Mouse (Mus musculus): Measurements from ENCODE around the gene Smim27.
A peak's percentile ranks its signal among the peaks of the same experiment; 100 is the strongest.

The Smim27 gene

DNA sequence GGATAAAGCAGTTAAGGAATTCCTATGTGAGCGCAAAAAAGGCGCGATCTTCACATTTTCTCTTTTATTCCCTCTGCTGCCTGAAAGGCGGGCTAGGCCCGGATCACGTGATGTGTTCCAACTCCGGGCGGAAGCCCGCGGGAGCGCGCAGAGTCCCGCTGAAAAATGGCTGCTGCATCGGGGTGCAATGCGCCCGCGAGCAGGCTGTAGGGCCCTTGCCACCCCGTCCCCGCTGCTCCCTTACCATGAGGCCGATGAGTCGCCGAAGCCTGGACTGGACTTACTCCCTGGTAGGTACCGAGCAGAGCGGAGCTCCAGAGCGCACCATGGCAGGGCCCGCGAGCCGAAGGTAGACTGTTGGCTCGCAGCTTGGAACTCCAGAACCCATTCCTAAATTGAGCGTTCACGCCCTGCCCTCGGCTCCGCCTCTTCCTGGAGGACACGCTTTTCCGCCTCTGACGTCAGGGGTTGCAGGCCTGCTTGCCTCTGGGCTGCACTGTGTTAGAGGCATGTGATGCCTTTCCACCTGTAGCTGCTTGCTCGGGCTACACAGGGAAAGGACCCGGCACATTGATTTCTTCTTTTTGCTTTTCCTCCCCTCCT is at the start of gene Smim27, which contains the start of gene Topors:
TSS of gene Smim27 (plus strand) at position 150 of the 603 bp plus-strand sequence.
TSS of gene Topors (minus strand) at position 421 of the 603 bp plus-strand sequence.
- ATAC-seq (ENCODE audit: insufficient number of reproducible peaks, low FRiP score, low TSS enrichment): peak; percentile 95

DNA sequence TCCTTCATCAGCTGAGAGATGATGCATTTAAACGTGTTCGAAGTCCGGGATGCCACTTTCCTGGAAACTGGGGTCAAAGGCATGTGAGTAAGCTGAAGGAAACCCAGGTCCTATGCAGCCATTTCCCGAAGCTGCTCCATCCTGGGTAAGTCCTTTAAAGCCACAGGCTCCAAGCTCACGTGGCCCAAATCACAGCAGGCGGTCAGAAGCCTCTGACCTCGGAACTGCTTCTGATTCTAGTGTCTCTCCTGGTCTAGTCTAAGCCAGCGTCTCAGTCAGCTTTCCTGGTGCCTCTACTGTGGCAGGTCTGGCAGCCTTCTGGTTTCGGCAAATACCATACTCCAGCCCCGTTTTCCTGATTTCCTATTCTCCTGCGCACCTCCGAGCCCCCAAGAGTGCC is 48.9 kb upstream of the Smim27 start:
- ATAC-seq (ENCODE audit: insufficient number of reproducible peaks, low FRiP score, low TSS enrichment): no peak

DNA sequence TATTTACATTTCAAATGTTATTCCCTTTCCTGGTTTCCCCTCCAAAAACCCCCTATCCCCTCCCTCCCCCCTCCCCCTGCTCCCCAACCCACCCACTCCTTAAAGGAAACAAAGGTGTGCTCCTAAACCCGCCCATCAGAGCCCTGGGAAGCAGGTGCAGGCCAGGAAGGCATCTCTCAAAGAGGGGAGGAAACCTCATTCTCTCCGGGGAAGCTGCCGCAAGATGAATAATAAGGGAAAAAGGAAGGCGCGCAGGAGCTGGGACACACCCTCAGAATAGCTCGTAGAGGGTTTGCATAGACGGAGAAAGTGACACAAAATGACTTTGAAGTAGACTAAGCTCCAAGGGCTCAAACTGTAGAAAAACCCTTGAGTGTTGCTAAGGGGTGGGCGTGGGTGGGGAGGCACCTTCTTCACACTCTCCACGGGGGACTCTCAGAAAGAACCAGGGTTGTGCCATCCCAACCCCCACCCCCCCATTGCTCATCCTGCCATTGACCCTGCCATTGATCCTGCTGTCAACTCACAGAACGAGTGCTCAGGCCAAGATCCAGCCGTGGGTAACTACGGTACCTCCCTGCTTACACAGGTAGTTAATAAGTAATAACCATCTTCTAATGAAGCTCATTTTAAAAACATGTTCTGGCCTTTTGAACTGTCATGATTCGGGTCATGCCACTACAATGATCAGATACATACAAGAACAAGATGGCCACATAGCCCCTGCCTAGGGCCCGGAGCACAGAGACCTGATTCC is 48.2 kb upstream of the Smim27 start:
- ATAC-seq (ENCODE audit: insufficient number of reproducible peaks, low FRiP score, low TSS enrichment): no peak

DNA sequence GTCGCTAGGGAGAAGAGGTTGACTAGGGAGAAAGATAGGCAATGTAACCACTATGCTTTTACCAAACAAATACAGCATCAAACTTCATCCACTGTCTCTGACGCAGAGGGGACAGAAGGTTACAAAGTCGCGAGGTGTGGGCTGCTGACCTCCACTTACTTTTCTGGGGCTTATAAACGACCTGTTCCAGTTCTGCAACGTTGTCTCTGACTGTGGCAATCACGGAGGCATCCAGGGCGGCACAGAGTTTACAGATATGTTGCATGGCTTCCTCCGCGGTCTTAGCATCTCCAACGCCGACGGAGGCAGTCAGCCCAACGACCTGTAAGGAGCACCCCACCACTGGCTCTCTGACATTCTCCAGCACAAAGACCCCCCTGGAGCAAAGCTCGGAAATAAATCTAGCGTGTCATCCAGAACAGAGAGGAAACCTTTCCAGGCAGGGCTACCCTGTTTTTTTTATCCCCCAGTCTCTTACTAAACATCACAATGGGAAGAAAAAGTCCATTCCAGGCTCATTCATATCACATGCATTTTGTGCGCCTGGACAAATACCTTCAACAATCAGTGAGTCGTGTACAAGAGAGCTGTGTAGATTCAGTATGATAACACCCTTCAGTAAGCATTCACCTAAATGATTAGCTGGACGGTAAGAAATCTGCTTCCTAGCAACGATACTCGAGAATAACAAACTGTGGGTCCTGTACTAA is 47.3 kb upstream of the Smim27 start:
- no peak for ATAC-seq (ENCODE audit: insufficient number of reproducible peaks, low FRiP score, low TSS enrichment)

DNA sequence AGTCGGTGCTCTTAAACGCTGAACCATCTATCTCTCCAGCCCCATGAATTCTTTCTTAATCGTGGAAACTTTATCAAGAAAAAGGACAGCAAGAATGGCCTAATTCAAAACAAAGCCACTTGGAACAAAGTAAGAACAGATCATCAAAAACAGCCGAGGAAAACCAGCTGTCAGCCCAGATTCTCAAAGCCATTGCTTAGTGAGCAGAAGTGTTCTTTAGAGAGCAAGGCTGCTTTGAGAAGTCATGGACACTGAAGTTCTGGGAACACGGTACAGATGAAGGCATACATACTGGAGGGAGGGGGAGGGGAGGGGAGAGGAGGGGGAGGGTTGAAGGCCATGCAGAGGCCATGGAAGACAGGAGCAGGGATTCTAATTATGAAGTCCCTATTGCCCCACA is 43.3 kb upstream of the Smim27 start:
- ATAC-seq (ENCODE audit: insufficient number of reproducible peaks, low FRiP score, low TSS enrichment): no peak

DNA sequence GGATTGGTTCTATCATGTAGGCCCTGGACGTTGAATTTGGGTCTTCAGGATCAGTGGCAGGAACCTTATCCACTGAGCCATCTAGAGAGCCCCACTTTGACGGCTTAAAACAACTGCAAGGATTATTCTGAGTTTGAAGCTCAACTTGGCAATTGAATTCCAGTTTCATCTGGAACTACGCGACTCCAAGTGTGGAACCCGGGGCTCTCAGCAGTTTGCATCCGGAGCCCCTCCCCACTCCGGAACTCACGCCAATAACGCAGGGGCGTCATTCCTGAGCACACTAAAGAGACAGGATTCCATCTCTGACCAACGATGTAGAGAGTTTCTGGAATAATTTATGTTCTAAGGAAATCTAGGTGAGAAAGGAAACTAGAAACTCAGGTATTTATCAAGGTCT is 42.2 kb upstream of the Smim27 start:
- no peak for ATAC-seq (ENCODE audit: insufficient number of reproducible peaks, low FRiP score, low TSS enrichment)

DNA sequence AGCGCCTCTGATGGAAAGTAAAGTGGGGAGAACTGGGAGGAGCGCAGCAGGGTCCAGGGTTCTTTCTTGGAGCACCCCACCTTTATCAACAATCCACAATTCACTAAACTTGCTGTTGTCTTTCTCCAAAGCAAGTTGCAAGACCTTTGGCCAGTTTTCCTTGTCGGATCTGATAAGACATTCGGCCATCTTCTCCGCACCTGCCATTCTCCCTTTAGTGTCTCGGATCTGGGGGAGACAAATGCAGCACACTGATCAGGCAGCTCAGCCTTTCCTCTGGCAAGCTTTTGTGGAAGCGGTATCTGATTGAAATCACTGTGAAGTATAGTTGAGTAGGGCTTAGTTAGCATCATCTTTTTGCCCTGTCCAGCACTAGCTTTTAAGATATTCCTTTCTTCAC is 41.5 kb upstream of the Smim27 start:
- ATAC-seq (ENCODE audit: insufficient number of reproducible peaks, low FRiP score, low TSS enrichment): no peak

DNA sequence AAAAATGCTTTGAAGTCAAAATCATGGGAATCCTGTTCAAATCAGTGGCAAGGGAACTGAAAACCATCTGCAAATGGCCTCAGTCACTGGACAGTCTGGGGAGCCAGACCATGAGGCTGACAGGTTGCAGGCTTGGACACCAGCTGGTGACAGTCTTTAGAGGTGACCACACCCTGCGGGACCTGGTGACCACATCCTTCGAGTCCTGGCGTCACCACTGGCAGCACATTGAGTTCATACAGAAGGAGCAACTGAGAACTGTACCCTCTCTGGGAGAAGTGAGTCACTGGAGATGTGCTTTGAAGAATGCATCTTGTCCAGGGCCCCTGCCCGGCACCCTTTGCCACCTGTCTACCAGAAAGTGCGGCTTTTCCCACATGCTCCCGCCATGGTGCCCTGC is 39.7 kb upstream of the Smim27 start:
- ATAC-seq (ENCODE audit: insufficient number of reproducible peaks, low FRiP score, low TSS enrichment): no peak

DNA sequence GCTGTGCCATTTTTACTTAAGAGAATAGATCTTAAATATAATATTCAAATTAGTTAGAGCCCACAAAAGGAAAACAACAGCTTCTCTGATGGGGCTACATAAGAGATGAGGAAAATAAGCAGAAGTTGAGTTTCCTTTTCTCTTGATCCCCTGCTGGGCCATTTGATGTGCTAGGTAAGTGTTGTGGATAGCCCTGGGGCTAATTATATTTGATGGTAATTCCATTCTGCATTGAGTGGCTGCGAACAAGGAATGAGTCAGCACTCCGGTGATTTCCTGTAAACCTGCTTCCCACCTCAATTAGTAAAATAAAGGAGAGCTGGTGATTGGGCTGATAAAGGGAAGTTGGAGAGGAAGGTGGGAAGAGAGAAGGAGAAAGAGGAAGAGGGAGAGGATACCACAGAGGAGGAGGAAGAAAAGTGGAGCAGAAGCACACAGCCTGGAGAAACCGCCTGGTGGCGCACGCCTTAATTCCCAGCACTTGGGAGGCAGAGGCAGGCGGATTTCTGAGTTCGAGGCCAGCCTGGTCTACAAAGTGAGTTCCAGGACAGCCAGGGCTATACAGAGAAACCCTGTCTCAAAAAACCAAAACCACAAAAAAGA is 36.2 kb upstream of the Smim27 start:
- ATAC-seq (ENCODE audit: insufficient number of reproducible peaks, low FRiP score, low TSS enrichment): no peak

DNA sequence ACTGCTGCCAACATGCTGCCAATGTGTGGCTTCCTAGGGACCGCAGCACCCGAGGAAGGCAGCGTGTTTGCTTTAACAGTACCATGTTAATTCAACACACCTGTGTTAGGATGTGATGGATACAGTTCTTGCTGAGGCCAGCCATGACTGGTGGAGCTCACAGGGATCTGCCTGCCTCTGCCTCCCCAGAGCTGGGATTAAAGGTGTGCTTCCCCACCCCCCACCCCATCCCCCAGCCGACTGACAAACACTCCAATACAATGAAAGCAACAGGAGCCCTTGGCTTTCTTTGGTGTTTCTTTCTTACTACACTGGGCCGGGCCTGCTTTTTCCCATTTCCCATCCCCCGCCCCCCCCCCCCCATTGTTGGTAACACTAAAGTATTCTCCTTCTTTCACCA is 35.1 kb upstream of the Smim27 start:
- no peak for ATAC-seq (ENCODE audit: insufficient number of reproducible peaks, low FRiP score, low TSS enrichment)

DNA sequence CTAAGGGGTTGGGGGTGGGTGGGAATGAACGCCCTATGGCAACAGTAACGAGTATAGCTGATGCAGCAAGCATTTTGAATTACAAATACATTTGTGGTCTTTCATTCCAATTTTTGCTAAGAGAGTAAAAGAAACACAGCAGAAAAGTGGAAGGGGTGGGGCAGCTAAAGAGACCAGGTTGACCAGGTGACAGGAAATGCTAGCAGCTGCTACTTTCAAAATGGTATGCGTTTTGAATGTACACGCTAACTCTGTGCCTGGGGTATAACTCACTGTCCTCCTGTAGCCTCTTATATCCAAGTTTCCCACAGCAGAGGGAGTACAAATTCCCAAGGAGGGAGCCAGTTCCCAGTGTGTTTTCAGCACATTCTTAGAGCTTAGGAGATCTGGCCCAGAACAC is 32.5 kb upstream of the Smim27 start:
- ATAC-seq (ENCODE audit: insufficient number of reproducible peaks, low FRiP score, low TSS enrichment): no peak

DNA sequence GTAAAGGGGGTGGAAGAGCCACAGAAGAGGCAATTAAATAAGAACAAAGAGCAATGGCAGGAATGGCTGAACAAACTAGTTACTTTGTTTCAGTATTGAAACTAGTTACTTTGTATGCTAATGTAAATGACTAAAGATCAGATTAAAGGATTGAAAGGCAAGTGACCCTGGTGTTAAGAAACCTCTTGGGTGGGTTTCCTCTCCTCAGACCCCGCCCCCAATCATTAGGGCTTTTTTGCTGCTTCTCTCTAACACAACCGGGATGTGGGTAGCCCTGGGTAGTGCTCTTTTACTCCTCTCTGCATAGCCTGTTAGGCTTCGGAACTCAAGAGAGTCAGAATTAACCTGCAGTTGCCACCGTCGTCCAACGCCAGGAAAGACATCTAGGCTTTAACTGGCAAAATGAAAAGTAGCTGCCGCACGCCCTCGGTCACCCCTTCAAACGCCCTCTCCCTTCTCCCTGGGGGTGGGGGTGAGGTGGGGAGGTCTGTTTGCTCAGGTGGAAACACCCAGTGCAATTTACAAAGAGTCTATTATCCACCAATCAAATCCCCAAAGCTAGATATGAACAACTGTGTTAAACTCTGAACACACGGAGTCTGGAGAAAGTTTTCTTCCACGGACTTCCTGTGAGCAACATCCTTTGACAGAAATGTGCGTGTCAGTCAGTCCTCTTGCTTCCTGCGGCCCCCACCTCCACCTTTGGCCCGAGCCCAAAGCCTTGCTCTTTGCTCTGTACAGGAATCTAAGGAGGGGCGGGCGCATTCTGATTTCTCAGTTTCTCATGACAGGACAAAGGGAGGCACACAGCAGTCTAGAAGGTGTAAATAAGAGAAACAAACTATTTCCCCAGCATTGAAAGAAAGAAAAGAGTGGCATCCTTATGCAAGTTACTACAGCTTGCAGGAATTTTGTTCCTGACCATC is 30.6 kb upstream of the Smim27 start:
- peak; percentile 45; the same call in 1 of the 2 replicates for ATAC-seq (ENCODE audit: insufficient number of reproducible peaks, low FRiP score, low TSS enrichment)

DNA sequence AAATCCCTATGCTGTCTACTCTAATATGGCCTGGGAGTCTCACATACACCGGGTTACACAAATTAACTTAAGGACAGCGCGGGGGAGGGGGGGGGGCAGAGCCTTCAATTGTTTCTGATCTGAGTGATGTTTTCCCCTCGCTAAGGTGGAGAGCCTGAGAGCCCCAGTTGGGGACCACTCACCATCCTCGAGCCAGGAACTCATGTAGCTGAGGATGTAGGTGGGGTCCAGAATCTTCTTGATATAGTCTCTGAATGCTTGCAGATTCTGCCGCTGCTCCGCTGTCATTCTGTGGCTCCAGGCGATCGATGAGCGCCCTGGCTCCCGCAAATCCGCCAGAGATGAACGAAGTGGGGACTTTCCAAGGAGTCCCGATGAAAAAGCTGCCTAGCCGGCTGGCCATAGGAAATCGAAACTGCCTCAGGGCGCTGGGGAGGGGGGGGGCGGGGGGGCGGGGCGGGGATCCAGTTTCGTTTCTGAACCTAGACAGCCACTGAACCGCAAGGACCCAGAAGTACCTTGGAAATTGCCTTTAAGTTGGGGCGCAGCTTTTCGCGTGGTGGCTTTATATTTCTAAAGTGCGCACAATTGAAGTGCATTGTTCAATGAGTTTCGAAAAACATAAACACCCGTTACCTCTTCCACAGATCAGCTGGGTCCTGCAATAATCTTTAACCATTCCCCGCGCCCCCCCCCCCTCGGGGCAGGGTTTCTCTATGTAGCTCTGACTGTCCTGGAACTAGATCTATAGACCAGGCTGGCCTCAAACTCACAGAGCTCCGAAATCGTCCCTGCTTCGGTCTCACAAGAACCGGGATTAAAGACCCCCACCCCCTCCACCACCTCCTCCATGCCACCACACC is 29.7 kb upstream of the Smim27 start, which contains the start of gene Ddx58:
TSS of gene Ddx58 (minus strand) at position 420 of the 863 bp plus-strand sequence.
- ATAC-seq (ENCODE audit: insufficient number of reproducible peaks, low FRiP score, low TSS enrichment): peak; percentile 40; the same call in 1 of the 2 replicates

DNA sequence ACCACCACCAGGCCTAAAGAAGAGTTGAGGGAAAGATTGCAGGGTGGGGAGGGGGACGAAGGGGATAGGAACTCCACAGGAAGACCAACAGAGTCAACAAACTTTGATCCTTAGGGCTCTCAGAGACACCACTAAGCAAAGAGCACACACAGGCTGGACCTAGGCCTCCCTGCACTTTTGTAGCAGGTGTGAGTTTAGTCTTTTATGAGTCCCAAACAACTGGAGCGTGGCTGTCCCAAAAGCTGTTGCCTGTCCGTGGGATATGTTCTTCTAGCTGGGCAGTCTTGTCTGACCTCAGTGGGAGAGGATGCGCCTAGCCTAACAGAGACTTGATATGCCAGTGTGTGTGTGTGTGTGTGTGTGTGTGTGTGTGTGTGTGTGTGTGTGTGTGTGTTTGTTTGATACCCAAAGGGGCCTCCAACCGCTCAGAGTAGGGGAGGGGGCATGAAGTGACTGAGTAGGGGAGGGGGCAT is 29.1 kb upstream of the Smim27 start:
- ATAC-seq (ENCODE audit: insufficient number of reproducible peaks, low FRiP score, low TSS enrichment): no peak

DNA sequence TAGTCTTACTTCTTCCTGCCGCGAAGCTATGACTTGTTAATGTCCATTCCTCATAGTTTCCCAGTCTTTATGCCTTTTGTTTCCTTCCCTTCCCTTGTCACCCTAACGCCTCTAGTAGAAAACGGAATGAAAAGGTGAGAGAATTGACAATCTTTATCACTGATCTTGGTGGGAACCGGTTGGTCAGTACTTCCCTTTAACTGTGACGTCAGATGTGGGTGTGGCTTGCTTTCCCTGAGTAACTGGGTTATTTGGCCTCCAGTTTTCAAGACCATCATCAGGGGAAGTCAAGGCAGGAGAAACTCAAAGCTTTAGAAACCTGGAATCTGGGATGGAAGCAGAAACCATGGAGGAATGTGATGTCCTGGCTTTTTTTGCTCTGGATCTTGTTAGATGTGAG is 27.5 kb upstream of the Smim27 start:
- no peak for ATAC-seq (ENCODE audit: insufficient number of reproducible peaks, low FRiP score, low TSS enrichment)

DNA sequence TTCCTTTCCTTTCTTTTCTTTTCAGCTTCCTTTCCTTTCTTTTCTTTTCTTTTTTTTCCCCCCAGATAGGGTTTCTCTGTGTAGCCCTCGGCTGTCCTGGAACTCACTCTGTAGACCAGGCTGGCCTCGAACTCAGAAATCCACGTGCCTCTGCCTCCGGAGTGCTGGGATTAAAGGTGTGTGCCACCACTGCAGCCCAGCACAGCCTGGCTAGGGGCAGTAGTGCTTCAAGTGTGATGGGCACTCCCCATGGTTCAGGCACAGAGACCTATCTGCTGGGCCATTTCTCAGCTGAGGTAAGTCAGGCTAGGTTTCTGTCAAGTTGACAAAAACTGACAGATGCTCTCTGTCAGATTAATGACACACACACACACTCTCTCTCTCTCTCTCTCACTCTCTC is 26.4 kb upstream of the Smim27 start:
- no peak for ATAC-seq (ENCODE audit: insufficient number of reproducible peaks, low FRiP score, low TSS enrichment)

DNA sequence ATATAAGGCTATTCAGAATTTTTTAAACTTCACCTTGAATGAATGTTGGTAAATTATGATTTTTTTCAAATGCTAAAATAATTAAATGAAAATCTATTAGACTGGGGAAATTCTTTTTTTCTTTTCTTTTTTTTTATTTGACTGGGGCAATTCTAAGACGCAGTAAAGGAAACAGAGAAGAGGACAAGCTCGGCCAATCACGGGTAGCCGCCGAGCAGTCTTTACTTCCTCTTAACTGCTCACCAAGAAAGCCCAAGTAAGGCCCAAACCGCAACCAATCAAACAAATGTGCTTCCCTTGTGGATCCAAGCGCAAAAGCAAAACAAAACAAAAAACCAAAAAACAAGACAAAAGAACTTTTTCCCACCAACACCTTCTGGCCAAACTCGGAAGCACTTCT is 25.3 kb upstream of the Smim27 start:
- no peak for ATAC-seq (ENCODE audit: insufficient number of reproducible peaks, low FRiP score, low TSS enrichment)

DNA sequence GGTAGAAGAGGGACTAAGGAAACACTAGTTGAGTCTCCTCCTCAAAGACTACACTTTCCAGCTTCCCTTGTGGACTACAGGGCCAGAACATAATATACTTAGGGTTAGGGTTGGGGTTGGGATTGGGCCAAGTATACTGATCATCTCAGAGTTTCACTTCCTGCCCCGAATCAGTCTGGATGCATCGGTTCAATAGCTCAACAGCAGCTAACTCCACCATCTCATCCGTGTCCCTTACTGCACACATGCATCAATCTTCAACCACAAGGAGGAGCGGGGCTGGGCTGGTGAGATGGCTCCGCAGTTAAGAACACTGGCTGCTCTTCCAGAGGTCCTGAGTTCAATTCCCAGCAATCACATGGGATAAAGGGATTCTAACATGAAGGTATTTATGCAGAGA is 18.4 kb upstream of the Smim27 start:
- no peak for ATAC-seq (ENCODE audit: insufficient number of reproducible peaks, low FRiP score, low TSS enrichment)

DNA sequence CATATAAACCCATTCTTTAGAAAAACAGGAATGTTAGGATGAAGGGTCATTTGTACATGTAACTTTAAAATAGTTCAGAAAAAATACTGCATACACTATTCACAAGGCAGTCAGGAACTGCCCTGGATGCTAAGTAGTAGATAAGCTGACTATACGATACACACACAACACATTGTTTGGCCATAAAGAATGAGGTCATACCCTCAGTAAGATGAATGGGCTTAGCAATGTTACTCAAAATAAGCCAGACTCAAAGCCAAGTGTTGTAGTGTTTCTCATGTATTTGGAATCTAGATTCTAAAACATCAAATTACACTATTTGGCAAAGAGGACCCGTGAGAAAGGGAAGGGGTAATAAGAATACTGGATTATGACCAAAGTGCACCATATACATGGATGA is 15.6 kb upstream of the Smim27 start:
- ATAC-seq (ENCODE audit: insufficient number of reproducible peaks, low FRiP score, low TSS enrichment): no peak

All from cerebellum, adult (tissue).